Mouse (Mus musculus) embryo, embryonic 11.5 days (tissue): ENCODE results near the gene 2610507B11Rik.

Source experiments
- DNase-seq: peaks from one replicate; pipeline ENCODE4 v3.0.0-alpha.2; 2012; ENCODE audit warnings: low read depth, low spot score

2610507B11Rik gene

DNA sequence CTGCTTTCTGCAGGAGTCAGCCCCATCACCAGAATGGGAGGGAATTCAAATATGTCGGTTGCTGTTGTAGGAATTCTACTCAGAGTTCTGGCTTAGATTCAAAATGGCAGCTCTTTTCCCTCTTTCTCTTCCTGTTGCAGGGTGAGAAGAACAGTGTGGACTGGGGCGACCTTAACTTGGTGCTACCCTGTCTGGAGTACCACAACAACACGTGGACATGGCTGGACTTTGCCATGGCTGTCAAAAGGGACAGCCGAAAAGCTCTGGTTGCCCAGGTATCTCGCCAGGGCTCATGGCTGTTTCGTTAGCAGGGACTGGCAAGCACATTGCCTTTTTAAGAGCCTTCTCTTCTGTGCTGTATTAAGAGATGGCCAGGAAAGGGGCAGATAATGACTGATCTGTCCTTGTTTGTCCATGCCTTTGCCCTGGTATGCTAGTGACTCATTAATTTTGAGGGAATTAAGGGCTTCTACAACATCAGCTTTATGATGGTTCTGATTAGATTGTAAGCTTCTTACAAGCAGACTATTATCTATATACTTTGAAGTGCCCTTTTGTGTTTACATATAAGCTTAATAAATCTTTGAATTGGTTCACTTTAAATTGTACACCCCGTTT is 27.7 kb downstream of the 2610507B11Rik start:
- DNase-seq, result no peak

DNA sequence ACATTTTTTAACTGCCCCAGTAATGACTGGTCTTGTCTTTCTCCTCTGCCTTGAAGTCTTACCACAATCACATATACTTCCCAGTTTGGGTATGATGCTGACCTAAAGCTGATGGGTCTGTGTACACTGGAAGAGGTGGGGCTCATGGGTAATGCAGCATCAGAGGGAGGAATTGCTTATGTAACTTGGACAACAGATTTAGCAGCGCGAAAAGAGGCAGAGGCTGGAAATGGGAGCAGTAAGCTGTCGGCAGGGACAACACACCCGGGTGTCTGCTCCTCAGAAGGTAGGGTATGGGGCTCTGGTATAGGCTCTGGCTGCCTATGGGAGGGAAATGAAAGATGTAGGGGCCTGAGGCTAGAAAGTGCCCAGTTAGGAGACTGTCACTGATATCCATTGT is 29.1 kb downstream of the 2610507B11Rik start, which contains the start of gene BC030499:
BC030499 (plus strand) TSS at position 188 of the 400 bp plus-strand sequence.
- no peak for DNase-seq

DNA sequence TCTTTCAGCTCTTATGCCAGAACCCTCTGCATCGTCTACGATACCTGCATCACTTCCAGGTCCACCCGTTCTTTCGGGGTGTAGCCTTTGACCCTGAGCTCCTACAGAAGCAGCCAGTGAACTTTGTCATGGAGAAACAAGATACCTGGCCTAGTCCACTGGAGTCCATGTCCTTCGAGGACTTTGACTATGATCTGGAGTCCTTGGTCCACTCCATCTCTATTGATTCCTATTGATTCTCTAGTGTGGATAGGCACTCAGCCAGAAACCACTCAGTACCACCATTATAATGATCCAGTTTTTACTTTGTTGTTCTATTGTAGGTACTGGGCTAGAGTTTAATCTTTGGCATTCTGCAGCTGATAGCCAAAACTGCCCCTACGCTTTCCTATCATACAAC is 33.0 kb downstream of the 2610507B11Rik start:
- DNase-seq, result no peak

DNA sequence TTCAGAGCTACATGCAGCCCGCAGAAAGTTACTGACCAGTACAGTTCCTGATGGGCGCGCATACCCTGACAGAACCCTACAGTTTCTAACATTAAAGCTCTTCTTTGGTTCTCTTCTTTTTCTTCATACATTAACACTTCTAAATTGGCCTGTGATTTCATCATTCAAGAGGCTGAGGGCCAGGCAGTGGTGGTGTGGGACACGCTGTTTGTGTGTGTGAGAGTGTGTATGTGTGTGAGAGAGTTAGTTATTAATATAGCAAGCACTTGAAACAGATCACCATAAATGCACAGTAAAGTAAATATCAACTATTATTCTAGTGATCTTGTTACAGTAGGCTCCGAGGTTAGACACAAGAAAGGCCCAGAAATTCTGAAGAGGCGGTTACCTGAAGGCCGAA is 39.4 kb downstream of the 2610507B11Rik start:
- DNase-seq, result no peak

DNA sequence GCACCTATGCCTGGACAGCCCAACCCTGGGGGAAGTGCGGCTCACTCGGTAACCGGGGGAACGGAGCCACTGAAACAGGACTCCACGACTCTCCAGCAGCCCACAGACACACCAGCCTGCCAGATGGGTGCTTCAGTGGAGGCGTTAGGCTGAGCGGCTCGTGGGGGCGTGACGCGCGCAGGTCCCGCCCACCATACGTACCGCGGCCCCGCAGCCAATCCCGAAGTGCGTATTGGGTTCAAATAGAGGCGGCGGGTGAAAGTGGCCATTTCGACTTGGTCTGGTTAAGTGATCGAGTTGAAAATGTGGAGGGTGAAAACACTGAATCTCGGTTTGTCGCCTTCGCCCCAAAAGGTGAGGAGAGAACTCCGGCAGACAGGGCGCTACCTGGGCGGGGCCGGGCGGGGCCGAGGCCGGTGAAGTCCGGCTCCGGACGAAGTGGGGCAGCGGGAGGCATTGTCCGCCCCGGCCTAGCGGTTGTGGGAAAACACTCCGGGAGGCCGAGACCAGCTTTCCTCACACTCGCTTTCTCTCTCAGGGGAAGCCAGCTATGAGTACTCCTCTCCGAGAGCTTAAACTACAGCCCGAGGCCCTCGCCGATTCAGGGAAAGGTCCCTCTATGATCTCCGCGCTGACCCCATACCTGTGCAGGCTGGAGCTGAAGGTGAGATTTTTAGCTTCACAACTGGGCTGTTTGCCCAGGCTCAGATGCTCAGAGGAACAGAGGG is 40.0 kb downstream of the 2610507B11Rik start, which contains the start of gene Spag5:
Spag5 (plus strand) TSS at position 173 of the 728 bp plus-strand sequence.
- DNase-seq, result peak; percentile 83

DNA sequence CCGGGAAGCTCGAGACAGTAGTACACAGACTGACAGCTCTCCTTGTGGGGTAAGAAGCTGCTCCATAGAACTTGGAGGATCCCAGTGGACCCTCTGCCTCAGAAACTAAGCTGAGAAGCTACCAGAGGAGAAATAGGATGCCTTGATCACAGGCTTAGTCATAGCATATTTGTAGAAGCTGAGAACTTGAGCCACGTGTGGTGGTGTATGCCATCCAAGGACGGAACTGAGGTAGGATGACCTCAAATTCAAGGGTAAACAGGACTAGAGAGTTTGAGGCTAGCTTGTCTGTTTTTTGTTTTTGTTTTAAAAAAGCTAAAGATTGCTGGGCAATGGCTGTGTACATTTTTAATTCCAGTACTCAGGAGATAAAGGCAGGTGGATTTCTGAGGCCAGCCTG is 43.7 kb downstream of the 2610507B11Rik start:
- no peak for DNase-seq

DNA sequence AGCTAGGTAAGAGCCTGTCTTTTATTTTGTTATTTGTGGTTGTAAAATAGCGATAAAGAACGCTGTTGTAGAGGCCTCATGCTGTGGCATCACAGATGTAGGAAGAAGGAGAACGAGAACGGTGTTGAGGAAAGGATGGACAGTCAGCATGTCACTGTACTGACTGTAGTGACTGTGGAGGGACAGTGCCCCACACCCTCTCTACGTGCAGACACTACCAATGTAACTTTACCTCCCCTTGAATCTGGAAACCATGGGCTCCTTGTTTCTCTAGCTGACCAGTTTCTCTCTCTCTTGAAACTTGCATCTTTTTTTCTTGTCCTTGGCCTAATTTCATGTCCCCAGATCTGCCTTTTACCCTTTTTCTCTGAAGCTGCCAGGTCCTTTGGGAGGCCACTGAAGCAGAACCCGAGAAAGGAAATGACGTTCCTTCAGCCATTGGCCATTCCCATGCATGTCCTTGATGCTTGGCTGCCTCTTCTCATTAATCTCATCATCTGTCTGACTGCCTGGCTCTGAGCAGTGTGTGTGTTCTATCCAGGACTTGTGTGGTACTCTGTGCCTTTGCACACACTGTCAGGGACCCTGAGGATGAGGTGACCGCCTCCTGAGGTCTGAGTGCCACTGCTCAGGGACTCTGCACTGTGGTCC is 49.4 kb downstream of the 2610507B11Rik start:
- no peak for DNase-seq

DNA sequence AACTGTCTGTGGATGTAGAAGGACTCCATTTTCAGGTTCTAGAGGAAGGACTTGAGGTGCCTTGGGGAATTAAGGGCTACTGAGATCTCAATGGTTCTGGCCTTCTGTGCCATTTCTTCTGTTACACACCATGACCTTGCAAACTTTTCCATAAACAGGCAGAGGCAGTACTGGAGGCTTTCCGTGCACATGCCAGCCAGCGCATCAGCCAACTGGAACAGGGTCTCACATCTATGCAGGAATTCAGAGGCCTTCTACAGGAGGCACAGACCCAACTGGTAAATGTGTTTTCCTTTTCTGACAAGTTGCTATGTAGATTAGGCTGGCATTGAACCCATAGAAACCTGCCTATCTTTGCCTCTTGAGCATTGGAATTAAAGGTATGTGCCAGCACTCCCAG is 52.1 kb downstream of the 2610507B11Rik start:
- DNase-seq, result no peak

DNA sequence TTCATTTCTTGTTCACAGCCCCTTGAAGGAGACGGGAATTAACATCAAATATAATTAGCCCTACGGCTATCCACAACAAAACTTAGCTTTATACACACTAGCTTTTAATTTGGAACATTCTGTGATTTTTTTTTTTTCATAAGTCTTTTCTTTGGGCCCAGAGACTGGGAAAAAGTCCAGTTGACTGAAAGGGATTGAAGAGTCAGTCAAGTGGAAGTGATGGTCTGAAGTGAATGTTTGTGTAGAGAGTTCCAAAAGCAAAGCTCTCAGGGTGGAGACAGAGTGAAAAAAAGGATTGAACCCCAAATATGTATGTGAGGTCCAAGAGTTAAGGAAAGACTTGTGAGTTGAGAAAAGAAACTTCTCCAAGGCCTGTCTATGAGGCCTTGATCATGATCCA is 56.9 kb downstream of the 2610507B11Rik start:
- DNase-seq, result no peak

DNA sequence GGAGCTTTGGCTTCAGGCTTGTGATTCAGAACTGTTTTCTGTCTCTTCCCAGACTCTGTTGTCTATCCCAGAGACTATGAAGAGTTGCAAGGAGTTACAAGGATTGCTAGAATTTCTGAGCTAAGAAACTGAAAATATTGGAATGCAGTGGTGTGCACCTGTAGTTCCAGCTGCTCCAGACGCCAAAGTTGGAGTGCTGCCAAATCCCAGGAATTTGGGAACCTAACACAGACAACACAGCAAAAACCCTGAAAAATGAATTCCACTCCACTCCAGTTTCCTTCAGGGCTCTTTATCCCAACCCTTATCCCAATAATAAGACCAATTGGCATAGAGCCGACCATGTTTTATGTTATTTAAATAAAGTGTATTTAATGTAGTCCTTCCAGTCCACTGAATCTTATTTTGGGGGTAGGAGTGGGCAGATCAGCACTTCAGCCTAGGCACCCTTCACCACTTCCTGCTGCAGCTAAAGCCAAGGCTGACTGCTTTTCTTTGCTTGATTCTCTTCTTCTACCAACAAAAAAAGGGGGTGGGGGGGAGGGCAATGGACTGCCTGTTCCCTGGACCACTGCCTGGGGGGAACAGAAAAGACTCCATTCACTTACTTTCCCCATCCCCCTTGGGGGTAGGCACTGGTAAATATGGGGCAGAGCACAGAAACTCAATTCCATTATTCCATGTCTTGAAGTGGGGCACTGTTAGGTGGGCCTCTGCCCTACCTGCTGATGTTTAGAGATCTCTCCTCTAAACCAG is 60.7 kb downstream of the 2610507B11Rik start:
- DNase-seq, result no peak

DNA sequence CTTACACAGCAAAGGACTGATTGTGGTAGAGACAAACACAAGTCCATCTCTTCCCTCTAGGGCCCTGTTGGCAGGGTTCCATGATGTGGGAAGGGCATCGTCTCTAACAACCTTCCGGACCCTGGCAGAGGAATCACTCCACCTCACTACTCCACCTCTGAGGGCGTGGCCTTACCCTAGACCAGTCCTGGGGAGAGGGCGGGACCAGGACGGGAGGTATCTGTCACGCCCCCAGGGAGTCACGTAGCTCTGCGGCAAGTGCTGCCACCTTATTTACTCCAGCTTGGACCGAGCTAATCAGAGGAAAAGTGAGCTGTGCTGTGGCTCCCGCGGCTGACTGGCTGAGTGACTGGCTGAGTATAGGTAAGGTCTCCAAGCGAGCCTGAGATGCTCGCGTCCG is 61.3 kb downstream of the 2610507B11Rik start, which contains the start of gene Aldoc:
Aldoc (plus strand) TSS at position 109 of the 400 bp plus-strand sequence.
- peak; percentile 57 for DNase-seq

DNA sequence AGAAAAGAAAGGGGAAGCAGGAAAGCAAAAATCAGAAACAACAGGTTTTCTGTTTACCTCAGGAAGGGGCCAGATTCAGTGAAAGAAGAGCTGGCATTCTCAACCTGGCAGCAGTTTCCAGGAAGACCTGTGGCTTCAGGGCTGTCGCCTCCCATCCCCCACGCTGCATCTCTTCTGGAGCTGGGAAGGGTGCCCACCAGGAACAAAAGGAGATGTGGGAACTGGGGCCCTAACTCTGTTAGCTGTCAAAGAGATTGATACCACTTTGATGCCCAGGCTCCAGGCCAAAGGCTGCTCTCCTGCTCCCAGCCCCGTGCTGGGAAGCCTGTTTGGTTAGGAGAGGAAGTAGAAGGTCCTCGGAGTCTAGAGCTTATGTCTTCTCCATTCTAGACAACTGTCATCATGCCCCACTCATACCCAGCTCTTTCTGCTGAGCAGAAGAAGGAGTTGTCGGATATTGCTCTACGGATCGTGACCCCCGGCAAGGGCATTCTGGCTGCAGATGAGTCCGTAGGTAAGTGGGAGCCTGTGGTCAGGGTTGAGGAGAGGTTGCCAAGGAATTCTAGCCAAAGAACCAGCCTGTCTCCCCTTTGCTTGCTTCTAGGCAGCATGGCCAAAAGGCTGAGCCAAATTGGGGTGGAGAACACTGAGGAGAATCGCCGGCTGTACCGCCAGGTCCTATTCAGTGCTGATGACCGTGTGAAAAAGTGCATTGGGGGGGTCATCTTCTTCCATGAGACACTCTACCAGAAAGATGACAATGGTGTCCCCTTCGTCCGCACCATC is 62.6 kb downstream of the 2610507B11Rik start:
- no peak for DNase-seq

DNA sequence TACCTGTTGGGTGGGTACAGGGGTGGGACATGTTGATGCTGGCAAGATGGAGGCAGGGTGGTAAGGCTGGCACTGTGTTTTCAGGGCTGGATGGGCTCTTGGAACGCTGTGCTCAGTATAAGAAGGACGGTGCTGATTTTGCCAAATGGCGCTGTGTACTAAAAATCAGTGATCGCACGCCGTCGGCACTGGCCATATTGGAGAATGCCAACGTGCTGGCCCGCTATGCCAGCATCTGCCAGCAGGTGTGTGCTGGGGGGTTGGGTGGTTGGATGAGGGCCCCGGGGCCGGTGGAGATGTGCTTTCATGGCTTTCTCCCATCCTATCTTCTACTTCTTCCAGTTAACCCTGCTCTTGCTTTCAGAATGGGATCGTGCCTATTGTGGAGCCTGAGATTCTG is 63.4 kb downstream of the 2610507B11Rik start:
- DNase-seq, result no peak

DNA sequence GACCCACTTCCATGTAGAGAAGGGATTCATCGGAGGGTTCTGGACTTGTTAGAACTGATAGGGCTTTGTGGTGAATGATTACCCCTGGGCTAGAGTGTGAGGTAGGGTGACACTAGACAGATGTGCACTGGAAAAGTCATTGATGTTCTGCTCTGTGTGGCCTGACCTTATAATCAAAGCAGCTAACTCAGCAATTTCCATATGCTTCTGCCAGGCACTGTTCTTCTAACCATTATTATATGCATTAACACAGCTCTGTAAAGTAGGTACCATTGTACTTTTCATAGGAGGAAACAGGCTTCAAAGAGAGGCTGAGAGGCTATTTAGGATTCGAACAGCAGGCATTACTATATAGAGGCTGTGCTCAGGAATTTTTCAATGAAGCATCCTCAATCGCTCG is 65.7 kb downstream of the 2610507B11Rik start:
- DNase-seq, result no peak

DNA sequence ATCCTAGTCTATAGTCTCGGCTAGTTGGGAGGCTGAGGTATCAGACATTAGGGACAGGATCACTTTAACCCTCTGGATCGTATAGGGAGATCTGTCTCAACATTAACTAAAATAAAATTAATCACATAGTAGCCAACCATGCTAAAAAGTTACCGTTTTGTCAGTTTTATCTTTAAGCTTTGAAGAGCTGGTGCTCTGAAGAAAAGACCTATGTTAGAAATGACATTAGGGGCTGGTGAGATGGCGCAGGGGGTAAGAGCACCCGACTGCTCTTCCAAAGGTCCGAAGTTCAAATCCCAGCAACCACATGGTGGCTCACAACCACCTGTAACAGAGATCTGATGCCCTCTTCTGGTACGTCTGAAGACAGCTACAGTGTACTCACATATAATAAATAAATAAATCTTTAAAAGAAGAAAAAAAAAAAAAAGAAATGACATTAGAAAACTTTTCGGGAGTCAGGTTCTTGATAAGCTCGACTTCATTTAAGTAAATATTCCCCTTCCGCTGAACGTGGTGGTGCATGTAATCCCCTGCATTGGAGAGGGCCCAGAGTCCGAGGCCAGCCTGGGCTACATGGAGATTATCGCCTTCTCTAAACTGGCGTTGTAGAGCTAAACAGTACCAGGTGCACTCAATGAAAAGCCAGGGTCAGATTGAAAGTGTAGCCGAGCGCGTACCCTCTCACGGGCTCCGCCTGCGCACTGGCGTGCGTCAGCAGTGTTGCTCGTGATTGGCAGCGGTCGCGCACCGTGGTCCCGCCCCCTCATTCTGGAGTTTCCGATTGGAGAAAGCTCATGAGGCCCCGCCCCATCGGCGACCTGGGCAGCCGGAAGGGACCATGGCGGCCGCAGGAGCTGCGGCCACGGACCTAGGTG is 66.3 kb downstream of the 2610507B11Rik start, which contains the start of gene Pigs:
Pigs (plus strand) TSS at position 782 of the 878 bp plus-strand sequence.
- peak; percentile 96 for DNase-seq

DNA sequence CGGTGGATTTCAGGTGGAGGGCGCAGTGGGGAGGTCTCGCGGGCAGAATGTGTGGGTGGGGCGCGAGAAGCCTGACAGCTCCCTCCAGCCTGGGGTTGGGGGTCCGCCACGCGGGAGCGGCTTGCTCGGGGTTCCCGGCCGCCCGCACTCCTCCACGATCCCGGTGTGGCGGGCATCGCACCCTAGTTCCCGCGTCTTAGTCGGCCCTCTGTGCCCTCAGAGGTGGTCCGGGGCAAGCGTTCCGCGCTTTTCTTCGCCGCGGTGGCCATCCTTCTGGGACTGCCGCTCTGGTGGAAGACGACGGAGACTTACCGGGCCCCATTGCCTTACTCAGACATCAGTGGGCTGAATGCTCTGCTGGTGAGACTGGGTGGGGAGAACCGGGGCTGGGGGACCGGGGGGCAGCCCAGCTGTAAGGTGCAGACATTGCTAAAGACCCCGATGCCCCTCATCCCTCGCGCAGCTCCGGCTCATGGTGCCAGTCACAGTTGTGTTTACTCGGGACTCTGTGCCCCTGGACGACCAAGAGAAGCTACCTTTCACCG is 67.0 kb downstream of the 2610507B11Rik start:
- DNase-seq, result no peak

DNA sequence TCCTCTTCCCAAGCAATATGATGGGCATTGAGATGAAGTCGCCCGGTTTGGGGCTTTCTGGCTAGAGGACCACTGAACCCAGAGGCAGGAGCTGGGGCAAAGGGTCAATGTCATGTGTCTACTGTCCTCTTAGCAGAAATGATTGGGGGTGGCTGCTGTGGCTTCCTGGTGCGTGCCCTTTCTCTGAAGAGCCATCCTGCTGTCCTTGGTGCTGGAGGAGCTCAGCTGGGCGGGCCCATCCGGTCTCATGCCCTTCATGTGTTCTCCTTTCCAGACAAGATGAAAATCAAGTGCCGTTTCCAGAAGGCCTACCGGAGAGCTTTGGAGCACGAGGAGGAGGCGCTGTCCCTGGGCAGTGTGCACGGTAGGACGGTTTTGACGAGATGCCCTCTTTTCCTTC is 71.1 kb downstream of the 2610507B11Rik start:
- no peak for DNase-seq

DNA sequence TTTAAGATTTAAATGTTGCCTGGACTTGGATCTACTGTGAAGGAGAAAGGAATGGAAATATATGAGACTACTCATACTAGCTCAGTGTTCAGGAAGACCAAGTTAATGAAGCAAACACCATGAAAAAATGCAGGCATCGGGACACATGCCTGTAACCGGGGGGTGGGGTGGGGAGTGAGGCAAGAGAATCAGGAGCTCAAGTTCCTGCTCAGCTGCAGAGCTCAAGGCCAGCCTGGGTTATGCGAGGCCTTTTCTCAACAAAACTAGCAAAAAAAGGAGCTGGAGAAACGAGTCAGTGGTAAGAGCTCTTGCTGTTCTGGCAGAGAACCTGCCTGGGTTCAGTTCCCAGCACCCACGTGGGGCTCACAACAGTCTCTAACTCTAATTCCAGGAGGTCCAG is 72.4 kb downstream of the 2610507B11Rik start:
- no peak for DNase-seq

DNA sequence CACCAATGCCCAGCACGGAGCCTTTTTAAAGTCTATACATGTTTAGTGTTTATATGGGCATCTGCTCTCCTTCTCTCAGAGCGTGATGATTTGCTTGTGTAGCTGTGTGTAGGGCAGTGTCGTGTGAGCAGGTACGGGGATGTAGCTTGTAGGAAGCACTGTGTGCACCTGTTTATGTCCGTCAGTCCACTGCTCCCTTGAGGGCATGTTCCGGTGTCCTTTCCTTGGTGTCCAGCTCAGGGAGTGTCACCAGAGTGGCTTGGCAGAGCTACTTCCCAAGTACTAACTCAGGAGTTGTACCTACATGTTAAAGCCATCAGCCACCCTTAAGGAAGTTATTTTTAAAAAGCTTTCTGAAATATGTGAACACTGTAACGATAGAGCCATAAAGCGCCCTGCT is 75.5 kb downstream of the 2610507B11Rik start:
- no peak for DNase-seq
